Mouse (Mus musculus): ENCODE measurements around the gene Mknk1. TPM values are rescaled to one million over a fixed set of nuclear protein-coding genes. Genes with fewer than 3 reads are reported as not detected.

Mknk1 gene
- total RNA-seq, 2 experiments from 2014 or later, result 40.0 to 45.7 TPM

GRCm38 (mm10) chr4:115882195-115882594, 43.2 kb downstream of the Mknk1 start:
- intact Hi-C loops (cut with DNase I), result no loop called here
- no peak for DNase-seq (ENCODE audit: low spot score in 2 of 2)

- no peak for DNase-seq (ENCODE audit: low spot score in 2 of 2)
- intact Hi-C loops (cut with DNase I), result no loop called here
Measured at GRCm38 (mm10) chr4:115884022-115884421, 45.0 kb downstream of the Mknk1 start, which contains the start of gene Kncn. TSS of gene Kncn (plus strand) at chr4:115884400.

- peak; percentile 64 to 90 for DNase-seq (ENCODE audit: low spot score in 2 of 2)
Measured at GRCm38 (mm10) chr4:115885846-115886245, 46.8 kb downstream of the Mknk1 start.

GRCm38 (mm10) chr4:115886875-115887274, 47.9 kb downstream of the Mknk1 start:
- no peak for DNase-seq (ENCODE audit: low spot score in 2 of 2)
- intact Hi-C loops (cut with DNase I), result no loop called here

More at GRCm38 (mm10) chr4:115885846-115886245, 46.8 kb downstream of the Mknk1 start:
- intact Hi-C loops (cut with DNase I), result no loop called here

GRCm38 (mm10) chr4:115890066-115890465, 51.1 kb downstream of the Mknk1 start:
- no peak for DNase-seq (ENCODE audit: low spot score in 2 of 2)
- intact Hi-C loops (cut with DNase I), result no loop called here

GRCm38 (mm10) chr4:115890553-115890952, 51.6 kb downstream of the Mknk1 start, which contains the start of gene 6430628N08Rik:
TSS of gene 6430628N08Rik (plus strand) at chr4:115890665.
- intact Hi-C loops (cut with DNase I), result no loop called here
- DNase-seq (ENCODE audit: low spot score in 2 of 2), result no peak

- intact Hi-C loops (cut with DNase I), result no loop called here
- DNase-seq (ENCODE audit: low spot score in 2 of 2), result no peak
Measured at GRCm38 (mm10) chr4:115894281-115894680, 55.3 kb downstream of the Mknk1 start.

GRCm38 (mm10) chr4:115897901-115898631, 59.1 kb downstream of the Mknk1 start:
- DNase-seq (ENCODE audit: low spot score in 2 of 2), result peak in 1 of 2 experiments; percentile 47
- intact Hi-C loops (cut with DNase I), result loop anchor here (5.0 kb wide), 1 partner anchor 166 kb away; no protein-coding TSS in a partner anchor

GRCm38 (mm10) chr4:115902816-115903215, 63.8 kb downstream of the Mknk1 start:
- intact Hi-C loops (cut with DNase I), result loop anchor here (1.0 to 2.0 kb wide), 2 partner anchors 50 to 77 kb away; no protein-coding TSS in a partner anchor
- DNase-seq (ENCODE audit: low spot score in 2 of 2), result peak; percentile 83 to 91

GRCm38 (mm10) chr4:115904375-115904774, 65.4 kb downstream of the Mknk1 start:
- DNase-seq (ENCODE audit: low spot score in 2 of 2), result no peak
- intact Hi-C loops (cut with DNase I), result no loop called here

- intact Hi-C loops (cut with DNase I), result no loop called here
- no peak for DNase-seq (ENCODE audit: low spot score in 2 of 2)
Measured at GRCm38 (mm10) chr4:115905701-115906100, 66.7 kb downstream of the Mknk1 start.

- intact Hi-C loops (cut with DNase I), result no loop called here
- no peak for DNase-seq (ENCODE audit: low spot score in 2 of 2)
Measured at GRCm38 (mm10) chr4:115906791-115907190, 67.8 kb downstream of the Mknk1 start.

- intact Hi-C loops (cut with DNase I), result no loop called here
- no peak for DNase-seq (ENCODE audit: low spot score in 2 of 2)
Measured at GRCm38 (mm10) chr4:115907994-115908393, 69.0 kb downstream of the Mknk1 start.

GRCm38 (mm10) chr4:115908641-115909040, 69.6 kb downstream of the Mknk1 start:
- DNase-seq (ENCODE audit: low spot score in 2 of 2), result peak in 1 of 2 experiments; percentile 25
- intact Hi-C loops (cut with DNase I), result no loop called here

- intact Hi-C loops (cut with DNase I), result no loop called here
- DNase-seq (ENCODE audit: low spot score in 2 of 2), result no peak
Measured at GRCm38 (mm10) chr4:115911586-115911985, 72.6 kb downstream of the Mknk1 start.

- intact Hi-C loops (cut with DNase I), result no loop called here
- DNase-seq (ENCODE audit: low spot score in 2 of 2), result no peak
Measured at GRCm38 (mm10) chr4:115919911-115920310, 80.9 kb downstream of the Mknk1 start.

GRCm38 (mm10) chr4:115922688-115923087, 83.7 kb downstream of the Mknk1 start:
- no peak for DNase-seq (ENCODE audit: low spot score in 2 of 2)
- intact Hi-C loops (cut with DNase I), result no loop called here

- DNase-seq (ENCODE audit: low spot score in 2 of 2), result no peak
- intact Hi-C loops (cut with DNase I), result no loop called here
Measured at GRCm38 (mm10) chr4:115923262-115923880, 84.4 kb downstream of the Mknk1 start.

- DNase-seq (ENCODE audit: low spot score in 2 of 2), result no peak
- intact Hi-C loops (cut with DNase I), result no loop called here
Measured at GRCm38 (mm10) chr4:115927637-115928036, 88.6 kb downstream of the Mknk1 start.
